Mouse (Mus musculus) hindbrain, postnatal 0 days (tissue): Measurements from ENCODE around the gene Fgfr2. TPM values are rescaled to one million over a fixed set of nuclear protein-coding genes. Genes with fewer than 3 reads are reported as not detected.
A peak's percentile ranks its signal among the peaks of the same experiment; 100 is the strongest.

Experiments
- ATAC-seq: fragments of 200-750 bp; cut with Nextera tagmentation; 2 replicates; pipeline ENCODE4 v1.8.0; 2017; ENCODE audit warnings: mild to moderate bottlenecking, moderate TSS enrichment, moderate library complexity
- DNase-seq: peaks from one replicate; pipeline ENCODE4 v3.0.0-alpha.2; 2015; ENCODE audit warnings: low spot score
- H3K27ac ChIP-seq: fragments of 300-500 bp; sonication (generic); 2 replicates; pipeline ENCODE4 v1.5.1; 2014; ENCODE audit warnings: mild to moderate bottlenecking
- H3K27me3 ChIP-seq: fragments of 300-500 bp; sonication (generic); 2 replicates; pipeline ENCODE4 v1.6.1; 2014; ENCODE audit warnings: low read length, mixed read lengths; ENCODE audit not compliant: insufficient read depth
- H3K36me3 ChIP-seq: fragments of 300-500 bp; sonication (generic); 2 replicates; pipeline ENCODE4 v1.6.1; 2014; ENCODE audit warnings: low read length, mixed read lengths; ENCODE audit not compliant: insufficient read depth
- H3K4me1 ChIP-seq: fragments of 300-500 bp; sonication (generic); 2 replicates; pipeline ENCODE4 v1.6.1; 2014; ENCODE audit warnings: antibody characterized with exemption, low read length, mixed read lengths; ENCODE audit not compliant: insufficient read depth
- H3K4me2 ChIP-seq: fragments of 300-500 bp; sonication (generic); 2 replicates; pipeline ENCODE4 v1.6.1; 2014; ENCODE audit warnings: low read depth, mild to moderate bottlenecking, low read length, moderate library complexity, mixed read lengths
- H3K4me3 ChIP-seq: fragments of 300-500 bp; sonication (generic); 2 replicates; pipeline ENCODE4 v1.5.1; 2014; ENCODE audit warnings: low read length
- H3K9ac ChIP-seq: fragments of 300-500 bp; sonication (generic); replicated peaks from 2 replicates; pipeline ENCODE4 v1.6.1; 2014; ENCODE audit warnings: mild to moderate bottlenecking, low read length, moderate library complexity, mixed read lengths
- H3K9me3 ChIP-seq: fragments of 300-500 bp; sonication (generic); 2 replicates; pipeline ENCODE4 v1.6.1; 2016; ENCODE audit warnings: low read length, mixed read lengths
- CTCF ChIP-seq: IDR thresholded peaks from 2 replicates; pipeline ENCODE4 v1.5.1; 2016; ENCODE audit warnings: antibody characterized with exemption, control low read depth, low read depth
- WGBS: fragments of 180-500 bp; shearing (Covaris S2); extraction: QIAGEN DNeasy Blood & Tissue Kit; methylation state at CpG from one replicate; pipeline ENCODE4 v1.1.7; 2014; 5-methylcytosine and 5-hydroxymethylcytosine counted together
- polyA plus RNA-seq: library from polyadenylated mRNA; unstranded; fragments of >200 nt; fragmentation: Nextera tagmentation; extraction: Ambion mirVana; gene quantifications from 2 replicates; pipeline ENCODE4 v1.2.1, GENCODE M21; 2015
- total RNA-seq: library from RNA; depleted of rRNA; stranded (reverse); fragments of >200 nt; gene quantifications from 2 replicates; pipeline ENCODE4 v1.2.3, GENCODE M21; 2014

Fgfr2 gene
- total and polyA plus RNA-seq, 2 experiments from 2014 or later = 17.3 to 49.0 TPM

DNA sequence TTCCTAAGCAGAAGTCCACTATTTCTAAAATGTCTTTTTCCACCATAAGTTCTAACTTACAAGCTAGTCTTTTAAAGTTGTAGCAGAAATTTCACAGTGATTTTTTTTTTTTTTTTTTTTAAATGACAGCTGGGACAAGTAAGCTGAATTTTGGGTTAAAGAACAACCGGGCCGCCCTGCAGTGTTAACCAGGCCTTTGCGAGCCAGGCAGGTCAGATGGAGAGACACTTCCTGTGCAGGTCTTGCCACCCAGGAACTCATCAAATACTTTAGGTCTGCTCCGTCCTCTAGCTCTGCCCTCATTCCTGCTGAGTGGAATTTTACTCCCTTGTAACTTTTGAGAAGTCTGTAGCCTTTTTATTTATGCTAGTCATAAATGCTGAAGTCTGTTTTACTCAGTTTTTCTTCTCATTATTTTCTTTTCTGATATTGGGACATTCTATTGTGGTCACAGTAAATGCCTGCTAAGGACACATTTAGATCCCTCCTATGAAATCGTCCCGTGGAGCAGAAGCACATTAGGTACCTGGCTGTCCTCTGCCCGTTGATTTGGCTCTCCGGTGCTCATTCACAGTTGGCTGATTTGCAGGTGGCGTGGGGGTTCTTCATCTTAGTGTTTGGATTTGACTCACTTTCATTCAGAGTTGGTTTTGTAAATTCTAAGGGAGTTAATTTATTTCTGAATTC, 2228.1 kb downstream of the Fgfr2 start:
- no peaks in the 10 kb centered on the region for H3K27me3 ChIP-seq
- ATAC-seq = no peak
- DNase-seq = no peak
- H3K4me1 ChIP-seq = no peaks in the 10 kb centered on the region
- 0 out of 2 replicates have a peak, but pooled peaks cover 8% of the 10 kb centered on the region for H3K36me3 ChIP-seq
- H3K9me3 ChIP-seq = no peaks in the 10 kb centered on the region
- H3K9ac ChIP-seq = no peak overlapping the region
- H3K4me2 ChIP-seq = no peak overlapping the region
- WGBS = 74% methylated on average over 9 of the region's 9 CpGs
- TF ChIP-seq CTCF = no peak
- no peak overlapping the region for H3K4me3 ChIP-seq
- no peak overlapping the region for H3K27ac ChIP-seq

DNA sequence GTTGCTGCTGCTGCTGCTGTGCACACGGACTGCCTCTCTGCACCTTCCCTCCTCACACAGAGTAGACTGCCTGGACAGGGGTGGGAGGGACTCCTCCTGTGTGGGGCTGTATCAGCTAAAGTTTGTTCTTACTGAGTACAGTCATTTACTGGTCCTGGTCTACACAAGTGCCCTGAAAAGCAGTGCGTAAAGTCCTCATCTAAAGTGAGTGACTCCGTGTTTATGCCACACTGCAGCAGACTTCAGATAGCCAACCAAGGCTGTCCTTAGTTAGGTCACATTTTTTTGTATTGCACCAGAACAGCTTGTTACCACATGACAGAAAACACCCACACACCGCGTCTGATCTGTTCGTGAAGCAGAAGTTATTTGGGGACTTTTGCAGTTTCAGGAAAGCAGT, 2230.2 kb downstream of the Fgfr2 start:
- Histone ChIP-seq H3K36me3 (0 out of 2 replicates have a peak, but pooled peaks cover 10% of the 10 kb centered on the region), H3K9me3 (no peaks in the 10 kb centered on the region)

DNA sequence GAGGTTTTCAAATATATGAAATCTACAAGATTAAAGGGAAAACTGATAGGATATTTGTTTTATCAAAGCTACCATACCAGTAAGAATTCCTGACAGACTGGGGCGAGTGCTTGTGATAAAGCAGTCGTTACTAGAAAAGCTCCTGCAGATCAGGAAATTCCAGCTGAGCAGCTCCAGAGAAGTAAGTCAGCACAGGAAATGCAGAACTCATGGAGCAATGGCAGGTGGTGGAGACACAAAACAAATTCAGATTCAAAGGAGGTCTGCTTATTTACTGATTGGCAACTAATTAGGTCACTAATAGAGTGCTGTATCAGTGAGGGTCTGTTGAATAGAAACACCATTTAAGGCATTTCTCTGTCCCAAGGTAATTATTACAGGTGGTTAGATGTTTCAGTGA, 2232.3 kb downstream of the Fgfr2 start:
- 0 out of 2 replicates have a peak, but pooled peaks cover 3% of the 10 kb centered on the region for H3K36me3 ChIP-seq
- H3K9me3 ChIP-seq = no peaks in the 10 kb centered on the region
- H3K4me3 ChIP-seq = no peak overlapping the region
- no peak overlapping the region for H3K4me2 ChIP-seq
- H3K9ac ChIP-seq = no peak overlapping the region
- no peak overlapping the region for H3K27ac ChIP-seq
- ATAC-seq = no peak
- no peak for TF ChIP-seq CTCF
- no peaks in the 10 kb centered on the region for H3K27me3 ChIP-seq
- no peak for DNase-seq
- WGBS = 62% methylated on average over 2 of the region's 2 CpGs
- H3K4me1 ChIP-seq = no peaks in the 10 kb centered on the region

More for the DNA sequence above, 2230.2 kb downstream of the Fgfr2 start:
- no peak overlapping the region for H3K4me3 ChIP-seq
- H3K27me3 ChIP-seq = no peaks in the 10 kb centered on the region
- no peaks in the 10 kb centered on the region for H3K4me1 ChIP-seq
- TF ChIP-seq CTCF = no peak
- H3K4me2 ChIP-seq = no peak overlapping the region
- ATAC-seq (no peak), DNase-seq (no peak)
- no peak overlapping the region for H3K9ac ChIP-seq
- 82% methylated on average over 6 of the region's 6 CpGs for WGBS
- H3K27ac ChIP-seq = no peak overlapping the region

DNA sequence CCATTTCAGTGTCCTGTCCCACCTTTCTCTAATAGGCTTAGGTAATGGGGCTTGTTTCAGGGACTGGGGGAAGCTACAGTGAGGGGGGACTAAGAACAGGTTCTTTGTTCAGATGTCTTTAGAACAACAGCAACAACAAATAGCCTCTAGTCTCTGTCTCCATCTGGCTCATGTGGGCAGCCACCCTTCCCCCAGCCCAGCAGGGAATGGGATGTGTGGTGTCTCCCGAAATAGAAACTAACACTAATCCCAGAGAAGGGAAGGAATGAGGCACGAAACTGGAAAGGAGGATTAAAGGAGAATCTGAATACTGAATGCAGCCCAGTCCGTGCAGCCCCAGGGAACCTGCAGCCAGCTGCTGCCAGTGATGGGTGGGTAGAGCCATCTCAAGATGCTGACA, 2235.2 kb downstream of the Fgfr2 start:
- TF ChIP-seq CTCF = no peak
- Histone ChIP-seq H3K4me2 (no peak overlapping the region), H3K4me1 (no peaks in the 10 kb centered on the region), H3K27ac (no peak overlapping the region), H3K9ac (no peak overlapping the region), H3K36me3 (0 out of 2 replicates have a peak, but pooled peaks cover 3% of the 10 kb centered on the region), H3K4me3 (no peak overlapping the region), H3K27me3 (no peaks in the 10 kb centered on the region), H3K9me3 (no peaks in the 10 kb centered on the region)
- ATAC-seq (no peak), DNase-seq (no peak)
- 12% methylated on average over 3 of the region's 3 CpGs for WGBS

DNA sequence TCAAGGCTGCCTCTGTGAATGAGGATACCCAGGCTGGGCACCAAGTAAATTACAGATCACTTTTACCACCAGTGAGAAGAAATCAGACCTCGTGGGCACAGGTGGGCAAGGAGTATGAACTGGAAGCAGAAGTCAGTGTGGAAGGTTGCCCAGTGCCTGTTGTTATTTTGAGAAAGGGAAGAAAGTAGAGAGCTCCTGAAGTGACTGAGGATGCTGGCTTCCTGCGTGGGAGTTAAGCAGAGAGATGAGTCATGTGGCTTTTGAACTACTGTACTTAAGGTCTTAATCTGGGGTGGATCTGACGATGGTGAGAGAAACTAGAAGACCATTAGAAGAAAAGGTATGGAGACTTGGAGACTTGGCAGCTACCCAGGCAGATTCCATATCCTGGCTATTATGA, 2236.9 kb downstream of the Fgfr2 start:
- Histone ChIP-seq H3K4me3 (no peak overlapping the region), H3K9ac (no peak overlapping the region), H3K9me3 (no peaks in the 10 kb centered on the region), H3K27ac (no peak overlapping the region), H3K36me3 (0 out of 2 replicates have a peak, but pooled peaks cover 3% of the 10 kb centered on the region), H3K4me2 (no peak overlapping the region), H3K4me1 (no peaks in the 10 kb centered on the region), H3K27me3 (no peaks in the 10 kb centered on the region)
- TF ChIP-seq CTCF = no peak
- 78% methylated on average over 3 of the region's 3 CpGs for WGBS
- ATAC-seq (no peak), DNase-seq (no peak)

DNA sequence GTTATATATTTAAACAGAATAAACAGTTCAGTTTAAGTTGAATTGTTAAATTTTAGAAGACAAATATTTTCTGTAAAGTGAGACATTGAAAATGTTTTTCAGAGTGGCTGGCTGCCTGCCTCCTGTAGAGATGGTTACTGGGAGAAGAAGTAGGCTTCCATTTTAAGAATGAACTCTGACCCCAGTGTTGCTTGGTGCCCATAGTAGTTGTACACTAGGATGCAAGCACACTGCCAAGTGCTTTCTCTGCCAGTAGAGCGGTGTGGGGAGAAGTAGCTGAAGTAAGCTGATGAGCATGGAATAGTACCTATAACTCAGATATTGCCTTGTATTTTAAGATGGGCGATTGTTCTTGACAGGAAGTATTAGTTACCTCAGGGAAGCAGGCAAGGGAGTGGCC, 2239.0 kb downstream of the Fgfr2 start:
- no peak for DNase-seq
- Histone ChIP-seq H3K4me3 (no peak overlapping the region), H3K4me2 (no peak overlapping the region), H3K36me3 (0 out of 2 replicates have a peak, but pooled peaks cover 3% of the 10 kb centered on the region), H3K9ac (no peak overlapping the region), H3K27ac (no peak overlapping the region), H3K4me1 (no peaks in the 10 kb centered on the region), H3K27me3 (no peaks in the 10 kb centered on the region), H3K9me3 (no peaks in the 10 kb centered on the region)
- no peak for TF ChIP-seq CTCF
- no peak for ATAC-seq
- 90% methylated on average over 2 of the region's 2 CpGs for WGBS

DNA sequence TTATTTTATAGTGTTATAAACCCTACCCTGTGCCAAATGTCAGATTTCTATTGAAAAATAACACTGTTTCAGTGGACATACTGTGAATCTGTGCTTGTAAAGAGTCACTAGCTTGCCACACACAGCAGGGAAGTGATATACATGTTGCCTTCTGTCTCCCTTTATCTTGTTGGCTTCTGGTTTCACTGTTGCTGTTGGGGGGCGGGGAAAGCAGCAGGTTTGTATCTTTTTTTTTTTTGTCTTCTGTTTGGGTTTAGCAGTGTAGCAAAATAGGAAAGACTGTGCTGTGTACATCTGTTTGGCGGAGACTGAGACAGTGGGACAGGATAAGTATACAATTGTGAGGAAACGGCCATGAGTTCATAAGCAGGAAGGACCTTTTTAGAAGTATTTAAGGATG, 2255.9 kb downstream of the Fgfr2 start:
- no peaks in the 10 kb centered on the region for H3K27me3 ChIP-seq
- no peak for ATAC-seq
- H3K36me3 ChIP-seq = no peaks in the 10 kb centered on the region
- peak overlapping the region; percentile 77 for H3K4me3 ChIP-seq
- TF ChIP-seq CTCF = no peak
- no peak for DNase-seq
- H3K4me1 ChIP-seq = peaks cover 4% of the 10 kb centered on the region; the same call in 1 of the 2 replicates
- no peak overlapping the region for H3K27ac ChIP-seq
- no peaks in the 10 kb centered on the region for H3K9me3 ChIP-seq
- WGBS = 56% methylated on average over 3 of the region's 3 CpGs
- peak overlapping the region; percentile 70 for H3K4me2 ChIP-seq
- H3K9ac ChIP-seq = no peak overlapping the region; the same call in 1 of the 2 replicates
